8 mouse cellular contexts compared by ENCODE assay signal in the genomic region with DNA sequence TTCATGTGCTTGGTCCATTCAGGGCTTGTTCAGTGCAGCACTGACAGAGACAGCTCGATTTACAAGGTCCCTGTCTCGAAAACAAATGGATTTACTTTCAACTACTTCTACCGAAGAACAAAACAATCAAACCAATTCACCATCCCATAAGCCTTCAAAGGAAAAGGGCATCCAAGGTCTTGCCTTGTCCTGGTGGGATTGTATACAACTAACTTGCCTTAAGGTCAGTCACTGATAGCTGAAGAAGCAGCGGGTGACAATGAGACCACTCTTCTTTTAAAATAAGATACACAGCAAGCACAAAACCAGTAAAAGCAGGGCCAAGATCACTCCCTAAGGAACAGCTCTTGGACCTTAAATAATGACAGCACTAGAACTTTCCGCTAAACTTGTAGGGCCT. TPM values are rescaled to one million over a fixed set of nuclear protein-coding genes. Genes with fewer than 3 reads are reported as not detected.
DNase-seq lines count a peak whose midpoint lies in the region; ATAC-seq and TF ChIP-seq lines count a peak whose summit lies in the region.
"Had no signal": no experiment of that assay in that cellular context is flagged by ENCODE, and none has a peak within 500 bp of the region (broad histone marks: within the 10 kb centered on the region; RNA-seq: fewer than 3 reads in every experiment).

No protein-coding gene starts in this region.

- peaks cover 20% of the 10 kb centered on the region for H3K4me1 ChIP-seq in brown adipose tissue, adult 24 weeks (ENCODE audit: control insufficient read depth, insufficient read depth, insufficient read length, low read length)
- 0 out of 2 replicates have a peak, but pooled peaks cover 3% of the 10 kb centered on the region for H3K4me1 ChIP-seq in hindbrain, embryonic 11.5 days (replicated peaks; ENCODE audit: control insufficient read depth, insufficient read depth, low read length)
- peaks cover 20% of the 10 kb centered on the region for H3K4me1 ChIP-seq in midbrain, embryonic 11.5 days (ENCODE audit: control insufficient read depth, insufficient read depth, low read length)

- no peaks in the 10 kb centered on the region for H3K9me3 ChIP-seq in hindbrain, embryonic 11.5 days (ENCODE audit: control insufficient read depth, low read length)
- no peaks in the 10 kb centered on the region for H3K9me3 ChIP-seq in midbrain, embryonic 11.5 days (ENCODE audit: control insufficient read depth, low read length)

- peak overlapping the region; percentile 1; the same call in 1 of the 2 replicates for H3K4me3 ChIP-seq in brown adipose tissue, adult 24 weeks (ENCODE audit: insufficient read depth, low read depth, low read length)
- H3K4me3 ChIP-seq in hindbrain, embryonic 11.5 days (ENCODE audit: low read depth, low read length), result peak overlapping the region; percentile 98
- peak overlapping the region; percentile 94 for H3K4me3 ChIP-seq in midbrain, embryonic 11.5 days (ENCODE audit: low read depth, low read length)
- H3K4me3 ChIP-seq in left cerebral cortex, adult 2 months, result no peak overlapping the region

- DNase-seq in ES-CJ7 (ENCODE audit: low read depth, low spot score), result peak; percentile 13
- DNase-seq in hindbrain, embryonic 11.5 days (ENCODE audit: low spot score), result no peak
- DNase-seq in midbrain, embryonic 11.5 days (ENCODE audit: low spot score, missing footprints), result no peak
- DNase-seq in thymus, adult 18-20 months, result no peak
- DNase-seq in left cerebral cortex, postnatal 10 days (ENCODE audit: extremely low spot score in 1 of 2, low spot score in 2 of 2), result no peak
- no peak for DNase-seq in left cerebral cortex, adult 2 months (ENCODE audit: extremely low spot score in 1 of 2, low spot score in 2 of 2)
- DNase-seq: heart, postnatal 14 days had no signal

- H3K36me3 ChIP-seq in hindbrain, embryonic 11.5 days (ENCODE audit: control insufficient read depth, insufficient read depth, low read length), result peaks cover 2% of the 10 kb centered on the region; the same call in 1 of the 2 replicates
- peaks cover 6% of the 10 kb centered on the region; the same call in 1 of the 2 replicates for H3K36me3 ChIP-seq in midbrain, embryonic 11.5 days (ENCODE audit: control insufficient read depth, insufficient read depth, low read length)

- peak overlapping the region; percentile 63 for H3K4me2 ChIP-seq in hindbrain, embryonic 11.5 days (replicated peaks; ENCODE audit: low read depth, low read length)
- H3K4me2 ChIP-seq in midbrain, embryonic 11.5 days, result peak overlapping the region; percentile 77

- no peaks in the 10 kb centered on the region for H3K27me3 ChIP-seq in hindbrain, embryonic 11.5 days (ENCODE audit: control insufficient read depth, insufficient read depth, low read length)
- no peaks in the 10 kb centered on the region for H3K27me3 ChIP-seq in midbrain, embryonic 11.5 days (ENCODE audit: control insufficient read depth, insufficient read depth, low read length)

- no peak for ATAC-seq in hindbrain, embryonic 11.5 days (ENCODE audit: low FRiP score)
- ATAC-seq in midbrain, embryonic 11.5 days (ENCODE audit: low FRiP score), result no peak

- 23% methylated on average over 5 of the region's 5 CpGs for WGBS in hindbrain, embryonic 11.5 days
- 25% methylated on average over 5 of the region's 5 CpGs for WGBS in midbrain, embryonic 11.5 days

- H3K27ac ChIP-seq in brown adipose tissue, adult 24 weeks (replicated peaks; ENCODE audit: low read depth, low read length), result no peak overlapping the region
- H3K27ac ChIP-seq in hindbrain, embryonic 11.5 days (ENCODE audit: low read depth, low read length), result peak overlapping the region; percentile 58; the same call in 1 of the 2 replicates
- no peak overlapping the region for H3K27ac ChIP-seq in midbrain, embryonic 11.5 days (ENCODE audit: low read depth, low read length)
- H3K27ac ChIP-seq in left cerebral cortex, adult 2 months, result no peak overlapping the region

- intact Hi-C loops in left cerebral cortex, postnatal 10 days (cut with DNase I), result no loop called here
- intact Hi-C loops in left cerebral cortex, adult 2 months (cut with DNase I), result no loop called here

- H3K9ac ChIP-seq in hindbrain, embryonic 11.5 days (ENCODE audit: low read depth, low read length), result peak overlapping the region; percentile 96
- H3K9ac ChIP-seq in midbrain, embryonic 11.5 days (ENCODE audit: low read length), result peak overlapping the region; percentile 95

- no peak for TF ChIP-seq CTCF in left cerebral cortex, adult 2 months (IDR thresholded peaks at IDR 0.05)

RNA-seq across cellular contexts. Expression of a gene that starts 7.6 kb away (rescaled TPM):
- polyA plus RNA-seq in brown adipose tissue, adult 24 weeks (2012; ENCODE audit: insufficient read depth, insufficient read length, missing spikeins), result 8.0 and 8.6 TPM in 2 replicates
- polyA plus RNA-seq in hindbrain, embryonic 11.5 days (2014; fragmentation: Nextera tagmentation; extraction: Ambion mirVana), result 102 and 107 TPM in 2 replicates
- 72.6 and 73.0 TPM in 2 replicates for polyA plus RNA-seq in midbrain, embryonic 11.5 days (2014; fragmentation: Nextera tagmentation; extraction: Ambion mirVana)
- 10 to 100 TPM; 68.6 to 77.6 TPM for total RNA-seq in left cerebral cortex, postnatal 10 days (2021)
- total RNA-seq in left cerebral cortex, adult 2 months (2021), result 10 to 100 TPM; 71.0 to 75.1 TPM
